Mouse (Mus musculus) bone marrow macrophage, adult 2 months (primary cell): ENCODE data around the gene Ccdc181. TPM values are rescaled to one million over a fixed set of nuclear protein-coding genes. Genes with fewer than 3 reads are reported as not detected.
"Not testable (repeated sequence)": the region's sequence is repeated elsewhere in the genome, so short reads cannot be mapped to it uniquely, and the experiment has no call there.

ENCODE experiments used
- H3K27ac ChIP-seq: 2 replicates; pipeline ENCODE4 v1.5.1; 2012; ENCODE audit warnings: low read depth, low read length; ENCODE audit not compliant: insufficient read depth
- H3K4me1 ChIP-seq: 2 replicates; pipeline ENCODE4 v1.6.1; 2012; ENCODE audit warnings: low read length; ENCODE audit not compliant: control insufficient read depth, insufficient read depth
- H3K4me3 ChIP-seq: 2 replicates; pipeline ENCODE4 v1.5.1; 2012; ENCODE audit warnings: mild to moderate bottlenecking, low read length, moderate library complexity; ENCODE audit not compliant: insufficient read depth
- CTCF ChIP-seq: IDR thresholded peaks from 2 replicates; pipeline ENCODE4 v1.5.1; 2012; ENCODE audit warnings: low read depth, mild to moderate bottlenecking, low read length, moderate library complexity
- POLR2A ChIP-seq: IDR thresholded peaks from 2 replicates; pipeline ENCODE4 v1.6.1; 2012; ENCODE audit warnings: mild to moderate bottlenecking, low read depth, low read length, borderline replicate concordance
- polyA plus RNA-seq: library from polyadenylated mRNA; stranded (reverse); fragments of >200 nt; gene quantifications from 2 replicates; pipeline ENCODE4 v1.2.4, GENCODE M21; 2012; ENCODE audit not compliant: missing spikeins, insufficient read depth, insufficient read length

The Ccdc181 gene
- 10.2 and 11.1 TPM in 2 replicates for polyA plus RNA-seq

DNA sequence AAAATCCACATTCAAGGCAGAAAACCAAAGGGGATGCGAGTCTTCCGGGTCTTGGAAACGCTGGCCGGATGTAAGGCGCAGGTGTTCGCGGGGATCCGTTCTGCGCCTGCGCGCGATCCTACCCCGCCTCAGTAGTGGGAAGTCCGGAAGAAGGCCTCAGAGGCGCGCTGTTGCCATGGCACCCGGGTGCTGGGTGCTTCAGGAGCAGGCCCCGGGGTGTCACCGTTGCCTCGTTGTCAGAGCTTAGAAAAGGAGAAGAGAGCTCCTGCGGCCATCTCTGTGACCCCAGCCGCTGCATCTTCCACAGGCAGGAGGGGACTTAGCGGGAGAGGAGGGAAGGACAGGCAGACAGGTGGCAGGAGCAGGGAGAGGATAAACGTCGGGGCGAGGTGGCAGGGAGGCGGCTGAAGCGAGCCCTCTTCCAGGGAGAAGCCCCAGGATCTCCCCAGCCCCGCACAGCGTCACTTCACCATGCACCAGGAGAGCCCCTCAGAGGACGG is at the start of gene Ccdc181:
Gene Ccdc181, plus strand, starts transcription at position 131 of the 500 bp plus-strand sequence.
- peak within 1 kb of the TSS; percentile 67 for H3K4me3 ChIP-seq
- H3K4me1 ChIP-seq = 0 out of 2 replicates have a peak, but pooled peaks cover 2% of the 10 kb centered on the region
- peak within 1 kb of the TSS; percentile 15 for H3K27ac ChIP-seq
- TF ChIP-seq POLR2A (no peak; the same call in 1 of the 2 replicates), CTCF (no peak)

GRCm38 (mm10) chr1:164231937-164232570 is 43.3 kb upstream of the Ccdc181 start:
- not testable (repeated sequence) for H3K4me3 ChIP-seq, H3K4me1 ChIP-seq, H3K27ac ChIP-seq

DNA sequence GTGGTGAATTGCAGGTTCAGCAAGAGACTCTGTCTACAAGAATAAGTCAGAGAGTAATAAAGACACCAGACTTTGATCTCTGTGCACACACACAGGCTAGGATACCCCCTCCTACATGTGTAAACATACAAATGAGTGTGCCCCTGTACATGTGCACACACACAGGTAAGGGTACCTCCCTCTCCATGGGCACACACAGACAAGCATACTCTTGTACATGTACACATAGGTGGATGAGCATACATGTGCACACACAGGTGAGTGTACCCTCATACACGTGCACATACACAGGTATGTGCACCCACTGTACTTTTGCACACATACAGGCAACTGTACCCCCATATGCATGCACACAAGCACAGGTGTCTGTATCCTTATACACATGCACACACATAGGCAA is 41.9 kb upstream of the Ccdc181 start:
- Histone ChIP-seq H3K27ac (no peak overlapping the region), H3K4me3 (no peak overlapping the region), H3K4me1 (no peaks in the 10 kb centered on the region)
- TF ChIP-seq CTCF = no peak
- no peak for TF ChIP-seq POLR2A

GRCm38 (mm10) chr1:164235078-164235477 is 40.3 kb upstream of the Ccdc181 start:
- H3K4me3 ChIP-seq = no peak overlapping the region
- H3K27ac ChIP-seq = no peak overlapping the region
- TF ChIP-seq CTCF (no peak), POLR2A (no peak)
- H3K4me1 ChIP-seq = no peaks in the 10 kb centered on the region

- Histone ChIP-seq H3K4me1 (no peaks in the 10 kb centered on the region), H3K4me3 (no peak overlapping the region), H3K27ac (no peak overlapping the region)
- TF ChIP-seq POLR2A = no peak
- TF ChIP-seq CTCF = no peak
Measured at GRCm38 (mm10) chr1:164236078-164236477, 39.3 kb upstream of the Ccdc181 start.

- Histone ChIP-seq H3K4me3 (no peak overlapping the region), H3K4me1 (no peaks in the 10 kb centered on the region), H3K27ac (no peak overlapping the region)
- TF ChIP-seq POLR2A = no peak
- no peak for TF ChIP-seq CTCF
Measured at GRCm38 (mm10) chr1:164241494-164241893, 33.9 kb upstream of the Ccdc181 start.

- Histone ChIP-seq H3K4me3 (no peak overlapping the region), H3K27ac (no peak overlapping the region), H3K4me1 (peaks cover 6% of the 10 kb centered on the region)
- TF ChIP-seq POLR2A (no peak), CTCF (no peak)
Measured at GRCm38 (mm10) chr1:164242809-164243208, 32.6 kb upstream of the Ccdc181 start.

- H3K27ac ChIP-seq = no peak overlapping the region
- peak overlapping the region; percentile 67; the same call in 1 of the 2 replicates for H3K4me3 ChIP-seq
- no peak for TF ChIP-seq CTCF
- no peak for TF ChIP-seq POLR2A
- H3K4me1 ChIP-seq = peaks cover 12% of the 10 kb centered on the region
Measured at GRCm38 (mm10) chr1:164247442-164247841, 27.9 kb upstream of the Ccdc181 start.

DNA sequence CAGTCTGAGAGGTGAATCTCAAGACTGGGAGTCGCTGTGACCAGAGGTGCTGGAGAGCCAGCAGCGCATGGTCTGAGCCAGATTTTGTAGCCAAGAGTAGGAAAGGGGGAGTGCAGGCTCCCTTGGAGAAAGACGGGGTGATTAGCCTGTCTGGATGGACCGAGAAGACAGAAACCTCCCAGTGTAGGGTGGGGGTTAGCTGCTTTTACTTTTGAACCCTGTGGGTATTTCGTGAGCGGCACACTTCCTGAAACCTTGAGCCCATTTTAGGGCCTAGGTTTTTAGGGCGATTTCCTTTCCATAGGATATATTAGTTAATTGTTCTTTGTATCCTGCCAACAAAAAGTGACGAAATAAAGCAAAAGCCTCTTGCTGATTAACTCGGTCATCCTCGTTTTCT is 27.4 kb upstream of the Ccdc181 start:
- peaks cover 12% of the 10 kb centered on the region for H3K4me1 ChIP-seq
- H3K27ac ChIP-seq = peak overlapping the region; percentile 41
- peak overlapping the region; percentile 67 for H3K4me3 ChIP-seq
- TF ChIP-seq CTCF (no peak), POLR2A (no peak)

DNA sequence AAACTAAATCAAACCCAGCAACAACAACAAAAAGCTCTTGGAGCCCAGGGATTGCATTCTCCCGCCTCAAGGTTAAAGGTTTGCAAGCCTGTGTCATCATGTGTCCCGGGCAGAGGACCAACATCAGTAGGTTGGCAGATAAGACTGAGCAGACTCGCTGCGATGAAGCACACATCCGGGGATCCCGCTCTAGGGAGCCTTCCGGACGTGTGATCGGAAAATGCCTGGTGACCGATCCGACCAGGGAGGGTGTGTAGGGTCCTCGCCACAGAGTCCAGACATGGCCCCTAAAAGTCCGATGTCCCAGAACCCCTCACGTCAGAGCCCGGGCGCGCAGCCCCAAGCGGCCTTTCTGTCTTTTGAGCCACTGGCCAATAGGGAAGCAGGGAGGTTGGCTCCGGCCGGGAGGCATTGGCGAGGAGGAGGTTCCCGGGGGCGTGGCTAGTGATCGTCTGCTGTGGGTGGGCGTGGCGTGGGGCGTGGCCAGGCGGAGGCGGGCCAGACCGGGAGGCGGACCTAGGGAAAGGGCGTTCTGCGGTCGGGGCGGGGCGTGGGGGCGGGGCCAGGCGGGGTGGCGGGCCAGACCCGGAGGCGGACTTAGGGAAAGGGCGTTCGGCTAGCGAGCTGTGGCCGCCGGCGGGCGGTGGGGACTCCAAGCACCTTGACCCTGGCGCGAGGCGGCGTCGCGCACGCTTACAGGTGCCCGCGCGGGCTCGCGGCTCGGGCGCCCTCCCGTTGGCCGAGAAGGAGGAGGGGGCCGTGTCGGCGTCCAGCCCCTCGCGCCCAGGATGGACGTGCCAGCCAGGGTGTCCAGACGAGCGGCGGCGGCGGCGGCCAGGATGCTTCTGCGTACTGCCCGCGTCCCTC is 26.7 kb upstream of the Ccdc181 start, which contains the start of gene Slc19a2:
Gene Slc19a2, plus strand, starts transcription at position 582 of the 867 bp plus-strand sequence.
- peak within 1 kb of the TSS; percentile 97 for H3K4me3 ChIP-seq
- peak within 1 kb of the TSS; percentile 51 for H3K27ac ChIP-seq
- H3K4me1 ChIP-seq = peaks cover 12% of the 10 kb centered on the region
- TF ChIP-seq POLR2A = no peak; the same call in 1 of the 2 replicates
- TF ChIP-seq CTCF = no peak
